Mouse (Mus musculus): ENCODE measurements around the gene Fmnl2. TPM values are rescaled to one million over a fixed set of nuclear protein-coding genes. Genes with fewer than 3 reads are reported as not detected.

Fmnl2 gene
- polyA plus RNA-seq, 1 experiment, result not detected

DNA sequence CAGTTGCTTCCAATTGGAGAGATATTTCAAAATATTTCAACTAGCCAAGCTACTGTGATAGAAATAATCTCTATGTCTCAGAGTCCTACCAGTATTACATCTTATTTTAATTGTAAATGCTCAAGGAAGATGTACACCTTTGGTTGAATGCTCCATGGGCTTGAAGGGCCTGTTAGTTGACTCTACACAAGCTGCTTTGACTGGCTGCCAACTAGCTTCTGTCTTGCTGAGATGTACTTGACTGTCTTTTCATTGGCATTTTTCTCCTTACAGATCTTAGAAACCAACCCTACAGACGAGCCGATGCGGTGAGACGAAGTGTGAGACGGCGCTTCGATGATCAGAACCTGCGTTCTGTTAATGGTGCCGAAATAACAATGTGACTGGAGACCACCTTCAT lies 273.9 kb downstream of the Fmnl2 start:
- TF ChIP-seq GATA1 (IDR thresholded peaks at IDR 0.05; ENCODE audit: low read length), result no peak
- no peak for TF ChIP-seq TAL1 (IDR thresholded peaks at IDR 0.05; ENCODE audit: low read length)
- no peaks in the 10 kb centered on the region for H3K4me1 ChIP-seq (ENCODE audit: control insufficient read depth)
- H3K27me3 ChIP-seq (ENCODE audit: control insufficient read depth), result no peaks in the 10 kb centered on the region
- H3K4me3 ChIP-seq (replicated peaks), result no peak overlapping the region
- H3K36me3 ChIP-seq (ENCODE audit: control insufficient read depth), result peaks cover 15% of the 10 kb centered on the region
- H3K9me3 ChIP-seq (ENCODE audit: control insufficient read depth, low read length), result no peaks in the 10 kb centered on the region

DNA sequence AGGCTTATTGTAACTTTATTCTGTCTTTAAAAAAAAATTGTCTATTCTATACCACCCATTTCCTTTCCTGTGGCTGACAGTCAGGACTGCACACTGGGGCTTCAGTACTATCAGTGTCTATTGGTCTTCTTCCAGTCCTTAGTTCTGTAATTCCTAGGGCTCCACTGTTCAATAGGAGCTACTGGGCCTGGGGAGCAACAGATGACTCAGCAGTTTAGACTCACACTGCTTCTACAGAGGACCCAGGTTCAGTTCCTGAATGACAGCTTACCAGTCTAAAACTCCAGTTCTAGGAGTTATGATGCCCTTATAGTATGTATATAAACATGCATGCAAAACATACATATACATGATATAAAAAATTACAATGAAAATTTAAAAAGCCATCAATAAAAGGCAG lies 289.2 kb downstream of the Fmnl2 start:
- Histone ChIP-seq H3K4me1 (ENCODE audit: control insufficient read depth) (no peaks in the 10 kb centered on the region), H3K4me3 (replicated peaks) (no peak overlapping the region), H3K36me3 (ENCODE audit: control insufficient read depth) (peaks cover 93% of the 10 kb centered on the region), H3K9me3 (ENCODE audit: control insufficient read depth, low read length) (no peaks in the 10 kb centered on the region), H3K27me3 (ENCODE audit: control insufficient read depth) (no peaks in the 10 kb centered on the region)
- TF ChIP-seq GATA1 (IDR thresholded peaks at IDR 0.05; ENCODE audit: low read length) (no peak), TAL1 (IDR thresholded peaks at IDR 0.05; ENCODE audit: low read length) (no peak)

DNA sequence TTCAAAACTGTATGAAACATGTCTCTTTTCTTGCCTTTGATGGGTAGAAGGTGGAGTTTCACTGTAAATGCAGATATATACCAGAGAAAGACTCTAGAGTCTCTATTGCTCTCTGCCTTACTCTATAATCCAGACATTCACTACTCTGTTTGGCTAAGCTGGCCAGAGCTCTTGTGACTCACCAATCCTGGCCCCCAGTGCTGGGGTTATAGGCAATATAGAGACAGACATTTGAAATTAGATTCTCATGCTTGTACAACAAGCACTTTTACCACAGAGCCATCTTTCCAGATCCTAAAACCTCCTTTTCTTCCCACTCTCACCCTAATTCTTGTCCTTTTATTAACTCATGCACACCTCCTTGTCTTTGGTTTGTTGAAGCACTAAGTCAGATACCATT lies 316.3 kb downstream of the Fmnl2 start:
- no peak for TF ChIP-seq GATA1 (IDR thresholded peaks at IDR 0.05; ENCODE audit: low read length)
- no peak for TF ChIP-seq TAL1 (IDR thresholded peaks at IDR 0.05; ENCODE audit: low read length)

DNA sequence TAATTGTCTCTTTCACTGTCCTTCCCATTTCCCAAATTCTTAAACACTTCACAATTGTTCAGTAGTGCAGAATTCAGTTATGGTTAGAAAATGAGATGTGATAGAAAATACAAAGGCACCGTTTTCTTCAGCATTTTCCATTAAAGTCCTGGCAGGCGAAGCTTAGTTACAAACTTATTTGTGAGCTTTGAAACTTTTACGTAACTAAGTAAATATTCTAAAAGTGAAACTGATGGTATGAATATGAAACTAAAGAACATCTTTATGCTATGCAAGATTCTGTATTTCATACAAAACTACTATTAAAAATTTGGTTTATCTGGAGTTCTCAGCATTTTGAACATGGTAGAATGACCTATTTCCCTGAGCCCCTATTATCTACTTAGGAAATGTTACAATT lies 321.3 kb downstream of the Fmnl2 start:
- no peak for TF ChIP-seq GATA1 (IDR thresholded peaks at IDR 0.05; ENCODE audit: low read length)
- TF ChIP-seq TAL1 (IDR thresholded peaks at IDR 0.05; ENCODE audit: low read length), result no peak
- H3K4me3 ChIP-seq (replicated peaks), result no peak overlapping the region
- H3K9me3 ChIP-seq (ENCODE audit: control insufficient read depth, low read length), result no peaks in the 10 kb centered on the region

More for the DNA sequence above, 316.3 kb downstream of the Fmnl2 start:
- Histone ChIP-seq H3K27me3 (ENCODE audit: control insufficient read depth) (no peaks in the 10 kb centered on the region), H3K9me3 (ENCODE audit: control insufficient read depth, low read length) (no peaks in the 10 kb centered on the region), H3K4me1 (ENCODE audit: control insufficient read depth) (no peaks in the 10 kb centered on the region), H3K36me3 (ENCODE audit: control insufficient read depth) (peaks cover 44% of the 10 kb centered on the region), H3K4me3 (replicated peaks) (no peak overlapping the region)

DNA sequence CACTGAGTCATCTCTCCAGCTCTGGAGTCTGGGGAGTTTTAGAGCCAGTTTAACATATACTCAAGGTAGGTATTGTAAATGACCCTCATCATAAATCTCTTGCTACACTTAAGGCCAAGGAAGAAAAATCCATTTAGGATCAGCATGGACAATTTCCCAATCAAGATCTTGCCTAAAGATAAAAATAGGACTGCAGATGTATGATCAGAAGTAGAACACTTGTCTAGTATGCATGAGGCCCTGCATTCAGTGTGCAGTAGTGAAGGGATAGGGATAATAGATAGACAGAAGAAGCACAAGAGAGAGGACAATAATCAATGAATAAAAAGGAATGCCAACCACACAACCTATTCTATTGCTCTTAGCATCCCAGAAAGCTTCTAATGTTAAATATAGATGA lies 322.2 kb downstream of the Fmnl2 start:
- Histone ChIP-seq H3K27me3 (ENCODE audit: control insufficient read depth) (no peaks in the 10 kb centered on the region), H3K4me1 (ENCODE audit: control insufficient read depth) (peaks cover 8% of the 10 kb centered on the region), H3K36me3 (ENCODE audit: control insufficient read depth) (peaks cover 46% of the 10 kb centered on the region), H3K4me3 (replicated peaks) (no peak overlapping the region), H3K9me3 (ENCODE audit: control insufficient read depth, low read length) (no peaks in the 10 kb centered on the region)
- TF ChIP-seq GATA1 (IDR thresholded peaks at IDR 0.05; ENCODE audit: low read length) (peak; percentile 52; the same call in 1 of the 2 replicates), TAL1 (IDR thresholded peaks at IDR 0.05; ENCODE audit: low read length) (no peak)

More for the DNA sequence above, 321.3 kb downstream of the Fmnl2 start:
- H3K36me3 ChIP-seq (ENCODE audit: control insufficient read depth), result peaks cover 47% of the 10 kb centered on the region
- no peaks in the 10 kb centered on the region for H3K27me3 ChIP-seq (ENCODE audit: control insufficient read depth)
- H3K4me1 ChIP-seq (ENCODE audit: control insufficient read depth), result peaks cover 8% of the 10 kb centered on the region

Other genes starting within 250 kb of the Fmnl2 start
- gene Cacnb4, start 181.0 kb upstream of the Fmnl2 start, polyA plus RNA-seq (2012), result not detected in 2 replicates
- 0.06 and 0.17 TPM in 2 replicates for gene Stam2, start 115.6 kb upstream of the Fmnl2 start, polyA plus RNA-seq (2012)